Comparison of ENCODE assay signal across 7 mouse cellular contexts in the genomic region with DNA sequence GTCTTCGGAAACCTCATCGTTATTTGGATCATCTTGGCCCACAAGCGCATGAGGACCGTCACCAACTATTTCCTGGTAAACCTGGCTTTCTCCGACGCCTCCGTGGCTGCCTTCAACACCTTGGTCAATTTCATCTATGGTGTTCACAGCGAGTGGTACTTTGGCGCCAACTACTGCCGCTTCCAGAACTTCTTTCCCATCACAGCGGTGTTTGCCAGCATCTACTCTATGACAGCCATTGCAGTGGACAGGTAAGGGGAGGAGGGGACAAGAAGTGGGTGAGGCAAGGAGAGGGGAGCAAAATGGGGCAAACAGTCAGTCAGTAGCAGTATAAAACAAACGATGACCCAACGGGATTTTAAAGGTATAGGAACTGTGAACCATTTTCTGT. TPM values are rescaled to one million over a fixed set of nuclear protein-coding genes. Genes with fewer than 3 reads are reported as not detected.
DNase-seq lines count a peak whose midpoint lies in the region; ATAC-seq and TF ChIP-seq lines count a peak whose summit lies in the region.

No protein-coding gene starts in this region.

- H3K36me3 ChIP-seq in lung, embryonic 14.5 days (ENCODE audit: insufficient read depth) = no peaks in the 10 kb centered on the region
- H3K36me3 ChIP-seq in forebrain, embryonic 12.5 days (replicated peaks) = no peaks in the 10 kb centered on the region
- no peaks in the 10 kb centered on the region for H3K36me3 ChIP-seq in limb, embryonic 10.5 days

- TF ChIP-seq CTCF in lung, embryonic 14.5 days (IDR thresholded peaks at IDR 0.05; ENCODE audit: low read depth) = 0 out of 2 replicates have a peak, but pooled peaks have one; percentile 8

- no peak overlapping the region for H3K9ac ChIP-seq in lung, embryonic 14.5 days
- peak overlapping the region; percentile 27; the same call in 1 of the 2 replicates for H3K9ac ChIP-seq in forebrain, embryonic 12.5 days

- peak overlapping the region; percentile 32 for H3K4me3 ChIP-seq in lung, embryonic 14.5 days (ENCODE audit: low read depth, low read length)
- H3K4me3 ChIP-seq in forebrain, embryonic 12.5 days (replicated peaks) = peak overlapping the region; percentile 49
- peak overlapping the region; percentile 55 for H3K4me3 ChIP-seq in limb, embryonic 10.5 days

- no peak overlapping the region for H3K27ac ChIP-seq in lung, embryonic 14.5 days (ENCODE audit: low read depth)
- H3K27ac ChIP-seq in forebrain, embryonic 12.5 days = no peak overlapping the region
- H3K27ac ChIP-seq in limb, embryonic 10.5 days = no peak overlapping the region

- 7% methylated on average over 13 of the region's 13 CpGs for WGBS in lung, embryonic 14.5 days
- 10% methylated on average over 13 of the region's 13 CpGs for WGBS in forebrain, embryonic 12.5 days
- WGBS in limb, embryonic 10.5 days = 14% methylated on average over 13 of the region's 13 CpGs

- no peak; the same call in none of the 2 replicates for ATAC-seq in lung, embryonic 14.5 days (ENCODE audit: insufficient read depth)
- ATAC-seq in forebrain, embryonic 12.5 days (ENCODE audit: low FRiP score) = peak; percentile 42; the same call in 1 of the 2 replicates

- peak overlapping the region; percentile 68 for H3K4me2 ChIP-seq in lung, embryonic 14.5 days
- peak overlapping the region; percentile 91 for H3K4me2 ChIP-seq in forebrain, embryonic 12.5 days

- peaks cover 15% of the 10 kb centered on the region; the same call in 1 of the 2 replicates for H3K27me3 ChIP-seq in lung, embryonic 14.5 days (ENCODE audit: insufficient read depth, low read length)
- H3K27me3 ChIP-seq in forebrain, embryonic 12.5 days = 0 out of 2 replicates have a peak, but pooled peaks cover 12% of the 10 kb centered on the region
- peaks cover 24% of the 10 kb centered on the region for H3K27me3 ChIP-seq in limb, embryonic 10.5 days (ENCODE audit: low read depth, poor library complexity, severe bottlenecking)

- H3K4me1 ChIP-seq in lung, embryonic 14.5 days (ENCODE audit: insufficient read depth) = no peaks in the 10 kb centered on the region
- peaks cover 10% of the 10 kb centered on the region; the same call in 1 of the 2 replicates for H3K4me1 ChIP-seq in forebrain, embryonic 12.5 days
- H3K4me1 ChIP-seq in limb, embryonic 10.5 days = peaks cover 12% of the 10 kb centered on the region

- DNase-seq in lung, embryonic 14.5 days = no peak
- DNase-seq in lung, adult 18-20 months = no peak
- peak; percentile 35 for DNase-seq in limb, embryonic 10.5 days (ENCODE audit: low spot score)
- DNase-seq in right cerebral cortex, postnatal 14 days = peak; percentile 11
- no peak for DNase-seq in adrenal gland, postnatal 36 days
- DNase-seq in c-Kit-positive CD71-positive TER-119-positive erythroid progenitor cells, embryonic 14.5 days (ENCODE audit: low spot score) = no peak

- no peaks in the 10 kb centered on the region for H3K9me3 ChIP-seq in lung, embryonic 14.5 days (ENCODE audit: low read depth, low read length)
- H3K9me3 ChIP-seq in forebrain, embryonic 12.5 days = no peaks in the 10 kb centered on the region
- H3K9me3 ChIP-seq in limb, embryonic 10.5 days (replicated peaks) = no peaks in the 10 kb centered on the region

RNA-seq across cellular contexts. Expression of a gene that starts 0.7 kb away (rescaled TPM):
- 0.08 TPM in 1 of 2 replicates, not detected in the other for polyA plus RNA-seq in lung, embryonic 14.5 days (2014; fragmentation: Nextera tagmentation; extraction: Ambion mirVana)
- 0.74 and 0.76 TPM in 2 replicates for polyA plus RNA-seq in forebrain, embryonic 12.5 days (2016; fragmentation: Nextera tagmentation; extraction: Ambion mirVana)
- polyA plus RNA-seq in limb, embryonic 10.5 days (2016; fragmentation: Nextera tagmentation; extraction: Ambion mirVana) = 0.60 and 0.64 TPM in 2 replicates
- total RNA-seq in adrenal gland, postnatal 36 days (2021) = not detected

Comparison
In these comparisons a context has a peak if more than half of its experiments do, and no peak if none do; other contexts are left out.
1. DNase-seq: peak in limb, embryonic 10.5 days (single experiment) and right cerebral cortex, postnatal 14 days (single experiment); none in lung, embryonic 14.5 days (single experiment), lung, adult 18-20 months (0 of 2), adrenal gland, postnatal 36 days (0 of 2) and c-Kit-positive CD71-positive TER-119-positive erythroid progenitor cells, embryonic 14.5 days (single experiment).
2. Peak in every context shown above with its lines, with median percentiles within 50 percentile points of each other: H3K4me3 ChIP-seq.